Mouse (Mus musculus) embryonic facial prominence, embryonic 13.5 days (tissue): ENCODE data around the gene Gm15262. TPM values are rescaled to one million over a fixed set of nuclear protein-coding genes. Genes with fewer than 3 reads are reported as not detected.
"Not testable (repeated sequence)": the region's sequence is repeated elsewhere in the genome, so short reads cannot be mapped to it uniquely, and the experiment has no call there.

Experiments used
- ATAC-seq: fragments of 200-750 bp; cut with Nextera tagmentation; 2 replicates; pipeline ENCODE4 v1.8.0; 2017; ENCODE audit warnings: low read depth; ENCODE audit not compliant: insufficient number of reproducible peaks, insufficient read depth, low FRiP score, low TSS enrichment
- H3K27ac ChIP-seq: fragments of 300-500 bp; sonication (generic); 2 replicates; pipeline ENCODE4 v1.5.1; 2015; ENCODE audit warnings: moderate library complexity, mild to moderate bottlenecking, inconsistent platforms
- H3K27me3 ChIP-seq: fragments of 300-500 bp; sonication (generic); 2 replicates; pipeline ENCODE4 v1.6.1; 2015; ENCODE audit warnings: mild to moderate bottlenecking, inconsistent platforms
- H3K36me3 ChIP-seq: fragments of 300-500 bp; sonication (generic); 2 replicates; pipeline ENCODE4 v1.6.1; 2015; ENCODE audit warnings: mild to moderate bottlenecking, inconsistent platforms
- H3K4me1 ChIP-seq: fragments of 300-500 bp; sonication (generic); 2 replicates; pipeline ENCODE4 v1.6.1; 2015; ENCODE audit warnings: inconsistent platforms
- H3K4me2 ChIP-seq: fragments of 300-500 bp; sonication (generic); 2 replicates; pipeline ENCODE4 v1.6.1; 2015; ENCODE audit warnings: moderate library complexity, mild to moderate bottlenecking, inconsistent platforms
- H3K4me3 ChIP-seq: fragments of 300-500 bp; sonication (generic); 2 replicates; pipeline ENCODE4 v1.5.1; 2015; ENCODE audit warnings: mild to moderate bottlenecking, inconsistent platforms
- H3K9ac ChIP-seq: fragments of 300-500 bp; sonication (generic); 2 replicates; pipeline ENCODE4 v1.6.1; 2015; ENCODE audit warnings: mild to moderate bottlenecking, inconsistent platforms
- H3K9me3 ChIP-seq: fragments of 300-500 bp; sonication (generic); 2 replicates; pipeline ENCODE4 v1.6.1; 2016; ENCODE audit warnings: inconsistent platforms
- WGBS: fragments of 180-500 bp; shearing (Covaris S2); methylation state at CpG from one replicate; pipeline ENCODE4 v1.1.7; 2015; ENCODE audit warnings: mixed read lengths; 5-methylcytosine and 5-hydroxymethylcytosine counted together
- polyA plus RNA-seq: library from polyadenylated mRNA; unstranded; fragments of >200 nt; fragmentation: Nextera tagmentation; extraction: Ambion mirVana; gene quantifications from 2 replicates; pipeline ENCODE4 v1.2.1, GENCODE M21; 2015

Gene Gm15262
- polyA plus RNA-seq: not detected in 2 replicates

- H3K36me3 ChIP-seq, H3K27ac ChIP-seq, H3K4me3 ChIP-seq, H3K27me3 ChIP-seq, H3K9me3 ChIP-seq, H3K9ac ChIP-seq, H3K4me2 ChIP-seq, ATAC-seq, H3K4me1 ChIP-seq: not testable (repeated sequence)
- WGBS: 52% methylated on average over 2 of the region's 2 CpGs
Observed at GRCm38 (mm10) chrX:161287156-161287555, at the start of gene Gm15262. Gm15262 (plus strand) TSS chrX:161287456.

DNA sequence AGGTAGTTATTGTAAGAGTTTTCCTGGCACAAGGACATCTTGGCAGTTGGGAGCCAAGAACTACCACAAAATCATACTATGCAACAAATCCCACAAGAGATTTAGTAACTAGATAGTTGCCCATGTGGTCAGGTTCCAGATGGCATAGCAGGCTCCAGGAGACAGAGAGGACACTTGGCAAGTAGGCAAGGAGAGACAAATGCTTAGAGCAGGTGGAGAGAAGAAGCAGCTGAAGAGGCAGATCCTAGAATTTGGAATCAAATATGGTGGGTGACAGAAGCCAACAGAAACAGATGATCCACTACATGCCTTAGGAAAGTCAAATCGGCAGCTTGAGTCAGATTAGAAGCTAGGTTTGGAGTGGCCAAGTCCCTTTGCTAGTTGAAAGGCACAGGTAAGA, 20.9 kb downstream of the Gm15262 start:
- Histone ChIP-seq H3K4me1 (no peaks in the 10 kb centered on the region), H3K4me2 (no peak overlapping the region), H3K36me3 (no peaks in the 10 kb centered on the region), H3K9me3 (no peaks in the 10 kb centered on the region), H3K9ac (no peak overlapping the region), H3K4me3 (no peak overlapping the region), H3K27ac (no peak overlapping the region), H3K27me3 (peaks cover 27% of the 10 kb centered on the region)
- ATAC-seq: no peak
- WGBS: 81% methylated on average over 1 of the region's 1 CpGs

DNA sequence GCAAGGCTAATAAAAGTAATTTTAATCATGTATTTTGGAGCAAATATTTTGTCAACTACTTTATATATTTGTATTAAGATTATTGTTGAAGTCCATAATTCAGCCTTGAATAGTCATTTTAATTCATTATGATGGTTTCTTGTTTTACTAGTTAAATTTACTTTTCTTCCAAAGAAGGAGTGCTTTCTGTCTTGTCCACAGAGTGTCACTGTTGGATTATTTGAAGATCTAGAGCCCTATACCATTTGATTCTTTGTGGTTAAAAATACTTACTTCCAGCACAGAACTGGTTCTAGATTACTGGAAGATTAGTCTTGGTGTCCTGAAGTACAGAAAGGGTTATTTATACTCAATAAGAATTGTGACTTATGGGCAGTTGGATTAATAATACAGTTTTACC, 29.2 kb downstream of the Gm15262 start:
- no peak for ATAC-seq

GRCm38 (mm10) chrX:161370927-161371326, 83.7 kb downstream of the Gm15262 start:
- Histone ChIP-seq H3K9me3 (no peaks in the 10 kb centered on the region), H3K27ac (no peak overlapping the region), H3K4me3 (no peak overlapping the region), H3K36me3 (no peaks in the 10 kb centered on the region), H3K4me1 (no peaks in the 10 kb centered on the region), H3K27me3 (peaks cover 19% of the 10 kb centered on the region; the same call in 1 of the 2 replicates), H3K4me2 (no peak overlapping the region), H3K9ac (no peak overlapping the region)
- no peak for ATAC-seq
- 42% methylated on average over 11 of the region's 11 CpGs for WGBS

More for the DNA sequence above, 29.2 kb downstream of the Gm15262 start:
- peaks cover 10% of the 10 kb centered on the region for H3K27me3 ChIP-seq
- H3K9ac ChIP-seq: no peak overlapping the region
- H3K9me3 ChIP-seq: no peaks in the 10 kb centered on the region
- no peak overlapping the region for H3K27ac ChIP-seq
- H3K4me2 ChIP-seq: no peak overlapping the region
- no peaks in the 10 kb centered on the region for H3K4me1 ChIP-seq
- H3K36me3 ChIP-seq: no peaks in the 10 kb centered on the region
- no peak overlapping the region for H3K4me3 ChIP-seq

DNA sequence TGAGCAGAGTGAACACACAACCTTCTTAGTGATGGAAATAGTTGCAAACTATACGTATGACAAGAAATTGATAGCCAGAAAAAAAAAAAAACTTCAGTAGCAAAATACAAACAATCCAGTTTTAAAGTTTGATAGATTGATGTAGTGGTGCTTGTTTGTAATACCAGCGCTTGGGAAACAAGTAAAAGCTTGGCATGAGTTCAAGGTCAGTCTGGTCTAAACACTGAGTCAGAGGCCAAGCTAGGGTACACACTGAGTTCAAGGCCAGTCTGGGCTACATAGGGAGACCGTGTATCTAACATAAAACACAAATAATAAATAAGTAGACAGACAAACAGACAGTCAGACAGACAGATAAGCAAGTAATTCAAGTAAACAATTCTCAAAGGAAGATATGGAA, 84.2 kb downstream of the Gm15262 start:
- H3K4me2 ChIP-seq: no peak overlapping the region
- H3K9me3 ChIP-seq: no peaks in the 10 kb centered on the region
- peaks cover 19% of the 10 kb centered on the region; the same call in 1 of the 2 replicates for H3K27me3 ChIP-seq
- ATAC-seq: no peak
- H3K27ac ChIP-seq: no peak overlapping the region
- no peak overlapping the region for H3K9ac ChIP-seq
- H3K4me3 ChIP-seq: no peak overlapping the region
- WGBS: 56% methylated on average over 3 of the region's 3 CpGs
- H3K36me3 ChIP-seq: no peaks in the 10 kb centered on the region
- H3K4me1 ChIP-seq: no peaks in the 10 kb centered on the region

- Histone ChIP-seq H3K4me1 (no peaks in the 10 kb centered on the region), H3K4me2 (no peak overlapping the region), H3K4me3 (no peak overlapping the region), H3K36me3 (no peaks in the 10 kb centered on the region), H3K9ac (no peak overlapping the region), H3K27me3 (peaks cover 12% of the 10 kb centered on the region), H3K27ac (no peak overlapping the region), H3K9me3 (no peaks in the 10 kb centered on the region)
- no peak for ATAC-seq
- WGBS: 45% methylated on average over 1 of the region's 1 CpGs
Observed at GRCm38 (mm10) chrX:161375568-161375967, 88.3 kb downstream of the Gm15262 start.

GRCm38 (mm10) chrX:161385791-161386190, 98.5 kb downstream of the Gm15262 start:
- no peaks in the 10 kb centered on the region for H3K36me3 ChIP-seq
- H3K9ac ChIP-seq: no peak overlapping the region
- H3K27ac ChIP-seq: no peak overlapping the region
- H3K27me3 ChIP-seq: peaks cover 19% of the 10 kb centered on the region
- no peaks in the 10 kb centered on the region for H3K4me1 ChIP-seq
- 37% methylated on average over 8 of the region's 8 CpGs for WGBS
- H3K4me2 ChIP-seq: no peak overlapping the region
- no peak for ATAC-seq
- H3K4me3 ChIP-seq: no peak overlapping the region
- no peaks in the 10 kb centered on the region for H3K9me3 ChIP-seq

GRCm38 (mm10) chrX:161387942-161388341, 100.7 kb downstream of the Gm15262 start:
- no peak overlapping the region for H3K27ac ChIP-seq
- no peaks in the 10 kb centered on the region for H3K4me1 ChIP-seq
- no peak overlapping the region for H3K9ac ChIP-seq
- WGBS: 95% methylated on average over 4 of the region's 4 CpGs
- H3K9me3 ChIP-seq: no peaks in the 10 kb centered on the region
- ATAC-seq: no peak
- no peaks in the 10 kb centered on the region for H3K36me3 ChIP-seq
- no peak overlapping the region for H3K4me2 ChIP-seq
- no peak overlapping the region for H3K4me3 ChIP-seq
- H3K27me3 ChIP-seq: 0 out of 2 replicates have a peak, but pooled peaks cover 12% of the 10 kb centered on the region

- Histone ChIP-seq H3K9me3 (no peaks in the 10 kb centered on the region), H3K27me3 (peaks cover 9% of the 10 kb centered on the region), H3K4me1 (no peaks in the 10 kb centered on the region), H3K4me3 (no peak overlapping the region), H3K9ac (no peak overlapping the region), H3K27ac (no peak overlapping the region), H3K4me2 (no peak overlapping the region), H3K36me3 (no peaks in the 10 kb centered on the region)
- no peak for ATAC-seq
- WGBS: 27% methylated on average over 11 of the region's 11 CpGs
Observed at GRCm38 (mm10) chrX:161399110-161399509, 111.9 kb downstream of the Gm15262 start.

DNA sequence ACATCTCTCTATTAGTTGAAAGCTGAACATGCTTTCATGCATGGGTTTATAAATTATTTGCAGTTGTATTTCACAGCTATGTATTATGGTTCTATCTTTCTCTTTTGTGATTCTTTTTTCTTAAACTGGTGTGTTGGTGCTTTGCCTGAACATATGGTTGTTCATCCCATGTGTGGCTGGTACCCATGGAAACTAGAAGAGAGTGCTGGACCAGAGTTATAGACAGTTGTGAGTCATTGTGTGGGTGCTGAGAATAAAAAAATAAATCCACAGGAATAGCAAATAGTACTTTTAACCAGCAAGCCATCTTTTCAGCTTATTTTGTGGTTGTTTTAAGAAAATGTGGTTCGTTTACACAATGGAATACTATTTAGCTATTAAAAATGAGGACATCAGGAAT, 123.9 kb downstream of the Gm15262 start:
- H3K4me1 ChIP-seq: no peaks in the 10 kb centered on the region
- H3K9ac ChIP-seq: no peak overlapping the region
- H3K9me3 ChIP-seq: no peaks in the 10 kb centered on the region
- peaks cover 25% of the 10 kb centered on the region for H3K27me3 ChIP-seq
- no peak overlapping the region for H3K4me3 ChIP-seq
- WGBS: 69% methylated on average over 1 of the region's 1 CpGs
- no peak overlapping the region for H3K27ac ChIP-seq
- H3K4me2 ChIP-seq: no peak overlapping the region
- no peak for ATAC-seq
- H3K36me3 ChIP-seq: no peaks in the 10 kb centered on the region

Other genes starting within 250 kb of the Gm15262 start
- gene Scml2, start 170.3 kb upstream of the Gm15262 start, polyA plus RNA-seq: 4.5 TPM in 2 replicates